Mouse (Mus musculus) midbrain, postnatal 0 days (tissue): ENCODE data around the gene Gnl1. TPM values are rescaled to one million over a fixed set of nuclear protein-coding genes. Genes with fewer than 3 reads are reported as not detected.
"Not testable (repeated sequence)": the region's sequence is repeated elsewhere in the genome, so short reads cannot be mapped to it uniquely, and the experiment has no call there.

ENCODE experiments used
- ATAC-seq: fragments of 200-750 bp; cut with Nextera tagmentation; 2 replicates; pipeline ENCODE4 v1.8.0; 2017; ENCODE audit warnings: moderate number of reproducible peaks, mild to moderate bottlenecking, moderate TSS enrichment, moderate library complexity; ENCODE audit not compliant: low FRiP score
- DNase-seq: peaks from one replicate; pipeline ENCODE4 v3.0.0-alpha.2; 2015; ENCODE audit warnings: low spot score
- H3K27ac ChIP-seq: fragments of 300-500 bp; sonication (generic); 2 replicates; pipeline ENCODE4 v1.5.1; 2014; ENCODE audit warnings: low read depth, mild to moderate bottlenecking, low read length, mixed read lengths
- H3K27me3 ChIP-seq: fragments of 300-500 bp; sonication (generic); 2 replicates; pipeline ENCODE4 v1.6.1; 2014; ENCODE audit warnings: low read length, control low read depth, mixed read lengths; ENCODE audit not compliant: insufficient read depth
- H3K36me3 ChIP-seq: fragments of 300-500 bp; sonication (generic); 2 replicates; pipeline ENCODE4 v1.6.1; 2014; ENCODE audit warnings: low read length, control low read depth, mixed read lengths; ENCODE audit not compliant: insufficient read depth
- H3K4me1 ChIP-seq: fragments of 300-500 bp; sonication (generic); 2 replicates; pipeline ENCODE4 v1.6.1; 2014; ENCODE audit warnings: mild to moderate bottlenecking, control low read depth, antibody characterized with exemption, low read length, mixed read lengths; ENCODE audit not compliant: insufficient read depth
- H3K4me2 ChIP-seq: fragments of 300-500 bp; sonication (generic); 2 replicates; pipeline ENCODE4 v1.6.1; 2014; ENCODE audit warnings: low read depth, mild to moderate bottlenecking, low read length, mixed read lengths; ENCODE audit not compliant: poor library complexity, severe bottlenecking
- H3K4me3 ChIP-seq: fragments of 300-500 bp; sonication (generic); 2 replicates; pipeline ENCODE4 v1.5.1; 2014; ENCODE audit warnings: low read depth, mild to moderate bottlenecking, low read length, moderate library complexity
- H3K9ac ChIP-seq: fragments of 300-500 bp; sonication (generic); replicated peaks from 2 replicates; pipeline ENCODE4 v1.6.1; 2014; ENCODE audit warnings: mild to moderate bottlenecking, low read length, moderate library complexity, mixed read lengths; ENCODE audit not compliant: poor library complexity, severe bottlenecking
- H3K9me3 ChIP-seq: fragments of 300-500 bp; sonication (generic); 2 replicates; pipeline ENCODE4 v1.6.1; 2016; ENCODE audit warnings: low read length, control low read depth
- CTCF ChIP-seq: IDR thresholded peaks from 2 replicates; pipeline ENCODE4 v1.5.1; 2016; ENCODE audit warnings: antibody characterized with exemption, mild to moderate bottlenecking
- WGBS: fragments of 180-500 bp; shearing (Covaris S2); extraction: QIAGEN DNeasy Blood & Tissue Kit; methylation state at CpG from one replicate; pipeline ENCODE4 v1.1.7; 2014; 5-methylcytosine and 5-hydroxymethylcytosine counted together
- polyA plus RNA-seq: library from polyadenylated mRNA; unstranded; fragments of >200 nt; fragmentation: Nextera tagmentation; extraction: Ambion mirVana; gene quantifications from 2 replicates; pipeline ENCODE4 v1.2.1, GENCODE M21; 2015
- total RNA-seq: library from RNA; depleted of rRNA; stranded (reverse); fragments of >200 nt; gene quantifications from 2 replicates; pipeline ENCODE4 v1.2.3, GENCODE M21; 2014

Gnl1 gene
- total and polyA plus RNA-seq, 2 experiments from 2014 or later: 80.8 to 117 TPM

- ATAC-seq (no peak), DNase-seq (no peak)
- H3K27ac ChIP-seq: no peak overlapping the region
- H3K4me1 ChIP-seq: no peaks in the 10 kb centered on the region
- no peaks in the 10 kb centered on the region for H3K9me3 ChIP-seq
- no peak for TF ChIP-seq CTCF
- H3K4me2 ChIP-seq: no peak overlapping the region
- H3K4me3 ChIP-seq: no peak overlapping the region
- WGBS: 97% methylated on average over 6 of the region's 6 CpGs
- no peak overlapping the region for H3K9ac ChIP-seq
- no peaks in the 10 kb centered on the region for H3K36me3 ChIP-seq
- H3K27me3 ChIP-seq: no peaks in the 10 kb centered on the region
Measured at GRCm38 (mm10) chr17:36001966-36002365, 22.3 kb downstream of the Gnl1 start.

GRCm38 (mm10) chr17:36003331-36003730, 23.7 kb downstream of the Gnl1 start:
- no peak for TF ChIP-seq CTCF
- Histone ChIP-seq H3K9me3 (no peaks in the 10 kb centered on the region), H3K4me2 (no peak overlapping the region), H3K4me1 (no peaks in the 10 kb centered on the region), H3K4me3 (no peak overlapping the region), H3K36me3 (no peaks in the 10 kb centered on the region), H3K27ac (no peak overlapping the region), H3K27me3 (no peaks in the 10 kb centered on the region), H3K9ac (no peak overlapping the region)
- ATAC-seq: no peak
- no peak for DNase-seq
- 94% methylated on average over 7 of the region's 7 CpGs for WGBS

DNA sequence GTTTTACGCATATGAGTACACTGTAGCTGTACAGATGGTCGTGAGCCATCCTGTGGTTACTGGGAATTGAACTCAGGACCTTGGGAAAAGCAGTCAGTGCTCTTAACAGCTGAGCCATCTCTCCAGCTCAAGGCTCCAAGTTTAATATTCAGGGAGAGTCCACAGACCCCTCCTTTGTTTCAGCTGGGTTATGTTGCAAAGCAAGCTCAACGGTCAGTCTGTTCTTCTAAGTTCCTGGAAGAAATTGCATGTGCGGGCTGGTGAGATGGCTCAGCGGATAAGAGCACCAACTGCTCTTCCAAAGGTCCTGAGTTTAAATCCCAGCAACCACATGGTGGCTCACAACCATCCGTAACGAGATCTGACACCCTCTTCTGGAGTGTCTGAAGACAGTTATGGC, 24.8 kb downstream of the Gnl1 start:
- 91% methylated on average over 7 of the region's 7 CpGs for WGBS
- H3K4me3 ChIP-seq, ATAC-seq, H3K27ac ChIP-seq, H3K9me3 ChIP-seq, H3K27me3 ChIP-seq, H3K4me2 ChIP-seq, H3K36me3 ChIP-seq, DNase-seq, H3K9ac ChIP-seq, H3K4me1 ChIP-seq: not testable (repeated sequence)

DNA sequence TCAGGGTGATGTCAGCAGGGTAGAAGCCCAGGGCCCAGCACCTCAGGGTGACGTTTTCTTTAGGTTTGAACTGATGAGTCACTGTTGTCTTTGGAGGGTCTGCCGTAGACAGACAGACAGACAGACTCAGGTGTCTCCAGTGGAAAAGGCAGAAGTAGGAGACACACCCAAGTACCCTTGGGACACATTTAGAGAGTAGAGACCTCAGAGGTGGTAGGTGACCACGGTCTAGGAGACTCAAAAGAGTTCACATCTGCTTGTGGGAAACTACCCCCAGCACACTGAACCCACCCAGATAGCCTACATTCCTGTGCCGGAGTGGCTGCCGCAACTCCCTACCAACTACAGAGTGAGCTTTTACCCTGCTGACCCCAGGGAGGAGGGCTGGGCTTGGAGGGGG, 35.3 kb downstream of the Gnl1 start:
- WGBS: 95% methylated on average over 5 of the region's 5 CpGs
- Histone ChIP-seq H3K4me3 (no peak overlapping the region), H3K4me1 (no peaks in the 10 kb centered on the region), H3K9ac (no peak overlapping the region), H3K36me3 (peaks cover 14% of the 10 kb centered on the region), H3K9me3 (no peaks in the 10 kb centered on the region), H3K27ac (no peak overlapping the region), H3K4me2 (no peak overlapping the region), H3K27me3 (no peaks in the 10 kb centered on the region)
- no peak for TF ChIP-seq CTCF
- ATAC-seq (no peak), DNase-seq (no peak)

DNA sequence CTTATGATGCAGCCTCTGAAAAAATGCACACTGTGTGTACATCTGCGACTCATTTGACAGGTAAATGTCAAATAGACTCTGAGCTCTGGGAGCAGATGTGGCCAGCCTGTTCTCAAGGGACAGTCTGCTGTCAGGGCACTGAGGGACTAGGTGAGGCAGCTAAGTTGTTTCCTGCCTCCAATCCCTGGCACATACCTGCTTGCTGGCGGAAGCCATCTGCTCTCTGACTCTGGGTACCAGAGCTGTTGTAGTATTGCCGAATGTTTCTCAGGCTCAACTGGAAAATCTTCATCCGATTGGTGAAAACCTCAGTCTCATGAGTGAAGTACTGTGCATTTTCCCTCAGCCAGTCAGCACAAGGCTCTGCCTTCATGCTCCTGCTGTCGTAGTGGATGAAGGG, 37.4 kb downstream of the Gnl1 start:
- no peak overlapping the region for H3K4me2 ChIP-seq
- H3K27ac ChIP-seq: no peak overlapping the region
- no peak overlapping the region for H3K9ac ChIP-seq
- ATAC-seq (no peak), DNase-seq (no peak)
- H3K4me3 ChIP-seq: no peak overlapping the region
- no peaks in the 10 kb centered on the region for H3K4me1 ChIP-seq
- H3K36me3 ChIP-seq: peaks cover 14% of the 10 kb centered on the region
- H3K27me3 ChIP-seq: no peaks in the 10 kb centered on the region
- TF ChIP-seq CTCF: no peak
- H3K9me3 ChIP-seq: no peaks in the 10 kb centered on the region
- WGBS: 92% methylated on average over 5 of the region's 5 CpGs

DNA sequence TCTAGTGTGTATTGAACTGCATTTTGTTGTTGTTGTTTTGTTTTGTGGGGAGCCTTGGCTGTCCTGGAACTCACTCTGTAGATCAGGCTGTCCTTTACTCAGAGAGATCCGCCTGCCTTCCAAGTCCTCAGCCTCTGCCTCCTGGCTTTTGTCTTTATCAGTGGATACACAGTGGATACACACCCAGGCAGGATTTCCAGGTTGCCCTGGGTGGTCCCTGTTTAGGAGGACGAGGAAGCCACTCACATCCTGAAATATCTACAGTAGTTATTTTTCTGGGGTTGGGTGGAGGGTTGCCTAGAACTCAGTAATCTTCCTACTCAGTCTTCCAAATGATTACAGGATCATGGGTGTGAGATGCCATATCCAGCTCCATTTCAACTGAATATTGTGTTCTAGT, 39.3 kb downstream of the Gnl1 start:
- H3K27me3 ChIP-seq: no peaks in the 10 kb centered on the region
- WGBS: 68% methylated on average over 2 of the region's 2 CpGs
- DNase-seq (no peak), ATAC-seq (no peak)
- H3K36me3 ChIP-seq: peaks cover 14% of the 10 kb centered on the region
- no peak overlapping the region for H3K4me3 ChIP-seq
- H3K27ac ChIP-seq: no peak overlapping the region
- no peak for TF ChIP-seq CTCF
- no peaks in the 10 kb centered on the region for H3K9me3 ChIP-seq
- H3K9ac ChIP-seq: no peak overlapping the region
- no peak overlapping the region for H3K4me2 ChIP-seq
- H3K4me1 ChIP-seq: no peaks in the 10 kb centered on the region
